Mouse (Mus musculus) megakaryocyte, embryonic 14.5 days (primary cell): ENCODE measurements around the gene Slc23a2.

Experiments used
- FLI1 ChIP-seq: IDR thresholded peaks from 2 replicates; pipeline ENCODE4 v1.6.1; 2012; ENCODE audit warnings: low read length, inconsistent platforms, mixed read lengths
- GATA1 ChIP-seq: IDR thresholded peaks from 3 replicates; pipeline ENCODE4 v1.6.1; 2012; ENCODE audit warnings: mixed read lengths, low read length, inconsistent platforms, borderline replicate concordance

DNA sequence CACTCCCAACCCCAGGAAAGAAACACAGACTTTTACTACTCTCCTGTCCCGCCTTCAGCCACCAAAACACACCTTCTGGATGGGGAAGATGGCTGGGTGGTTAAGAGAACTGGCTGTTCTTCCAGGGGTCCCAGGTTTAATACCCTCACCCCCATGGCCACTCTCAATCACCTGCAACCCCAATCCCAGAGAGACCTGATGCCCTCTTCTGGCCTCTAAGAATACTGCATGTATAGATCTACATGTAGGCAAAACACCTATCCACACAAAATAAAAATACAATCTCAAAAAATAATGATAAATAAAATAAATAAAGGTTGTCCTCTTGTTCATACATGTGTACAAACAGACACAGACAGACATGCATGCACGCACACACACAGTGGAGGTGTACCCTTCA, 5.8 kb downstream of the Slc23a2 start:
- TF ChIP-seq GATA1 (no peak), FLI1 (no peak)
